Mouse (Mus musculus) intestine, embryonic 16.5 days (tissue): ENCODE data around the gene Ift22. TPM values are rescaled to one million over a fixed set of nuclear protein-coding genes. Genes with fewer than 3 reads are reported as not detected.

Experiments used
- ATAC-seq: fragments of 200-750 bp; cut with Nextera tagmentation; 2 replicates; pipeline ENCODE4 v1.8.0; 2017; ENCODE audit warnings: moderate TSS enrichment, moderate library complexity
- H3K27ac ChIP-seq: fragments of 300-500 bp; sonication (generic); 2 replicates; pipeline ENCODE4 v1.5.1; 2014; ENCODE audit warnings: mild to moderate bottlenecking, low read length
- H3K27me3 ChIP-seq: fragments of 300-500 bp; sonication (generic); replicated peaks from 2 replicates; pipeline ENCODE4 v1.6.1; 2014; ENCODE audit warnings: low read length, control low read depth, mixed read lengths; ENCODE audit not compliant: control insufficient read depth, insufficient read depth
- H3K36me3 ChIP-seq: fragments of 300-500 bp; sonication (generic); 2 replicates; pipeline ENCODE4 v1.6.1; 2014; ENCODE audit warnings: low read length, control low read depth; ENCODE audit not compliant: control insufficient read depth, insufficient read depth
- H3K4me1 ChIP-seq: fragments of 300-500 bp; sonication (generic); 2 replicates; pipeline ENCODE4 v1.6.1; 2014; ENCODE audit warnings: low read length, control low read depth, mixed read lengths; ENCODE audit not compliant: control insufficient read depth, insufficient read depth
- H3K4me2 ChIP-seq: fragments of 300-500 bp; sonication (generic); 2 replicates; pipeline ENCODE4 v1.6.1; 2014; ENCODE audit warnings: low read depth, low read length, control low read depth
- H3K4me3 ChIP-seq: fragments of 300-500 bp; sonication (generic); 2 replicates; pipeline ENCODE4 v1.5.1; 2014; ENCODE audit warnings: mild to moderate bottlenecking, low read length
- H3K9ac ChIP-seq: fragments of 300-500 bp; sonication (generic); 2 replicates; pipeline ENCODE4 v1.6.1; 2014; ENCODE audit warnings: low read depth, low read length
- H3K9me3 ChIP-seq: fragments of 300-500 bp; sonication (generic); 2 replicates; pipeline ENCODE4 v1.6.1; 2016; ENCODE audit warnings: low read length, control low read depth; ENCODE audit not compliant: control insufficient read depth
- WGBS: fragments of 180-500 bp; shearing (Covaris S2); extraction: QIAGEN DNeasy Blood & Tissue Kit; methylation state at CpG from one replicate; pipeline ENCODE4 v1.1.7; 2014; 5-methylcytosine and 5-hydroxymethylcytosine counted together
- polyA plus RNA-seq: library from polyadenylated mRNA; unstranded; fragments of >200 nt; fragmentation: Nextera tagmentation; extraction: Ambion mirVana; gene quantifications from 2 replicates; pipeline ENCODE4 v1.2.1, GENCODE M21; 2015

Gene Ift22
- polyA plus RNA-seq, 1 experiment from 2014 or later, result 52.4 TPM

- H3K36me3 ChIP-seq, result no peaks in the 10 kb centered on the region
- ATAC-seq, result no peak
- H3K4me2 ChIP-seq, result no peak overlapping the region
- no peaks in the 10 kb centered on the region for H3K9me3 ChIP-seq
- H3K4me3 ChIP-seq, result no peak overlapping the region
- no peaks in the 10 kb centered on the region for H3K27me3 ChIP-seq
- no peak overlapping the region for H3K27ac ChIP-seq
- H3K9ac ChIP-seq, result no peak overlapping the region
- no peaks in the 10 kb centered on the region for H3K4me1 ChIP-seq
- WGBS, result 63% methylated on average over 10 of the region's 10 CpGs
Measured at GRCm38 (mm10) chr5:136874271-136874670, 33.7 kb upstream of the Ift22 start.

GRCm38 (mm10) chr5:136880101-136880500 lies 27.8 kb upstream of the Ift22 start:
- H3K4me3 ChIP-seq, result no peak overlapping the region
- H3K36me3 ChIP-seq, result no peaks in the 10 kb centered on the region
- no peaks in the 10 kb centered on the region for H3K9me3 ChIP-seq
- peaks cover 18% of the 10 kb centered on the region for H3K27me3 ChIP-seq
- H3K4me2 ChIP-seq, result no peak overlapping the region
- no peak overlapping the region for H3K27ac ChIP-seq
- WGBS, result 79% methylated on average over 8 of the region's 8 CpGs
- H3K4me1 ChIP-seq, result peaks cover 7% of the 10 kb centered on the region
- ATAC-seq, result no peak
- no peak overlapping the region for H3K9ac ChIP-seq

DNA sequence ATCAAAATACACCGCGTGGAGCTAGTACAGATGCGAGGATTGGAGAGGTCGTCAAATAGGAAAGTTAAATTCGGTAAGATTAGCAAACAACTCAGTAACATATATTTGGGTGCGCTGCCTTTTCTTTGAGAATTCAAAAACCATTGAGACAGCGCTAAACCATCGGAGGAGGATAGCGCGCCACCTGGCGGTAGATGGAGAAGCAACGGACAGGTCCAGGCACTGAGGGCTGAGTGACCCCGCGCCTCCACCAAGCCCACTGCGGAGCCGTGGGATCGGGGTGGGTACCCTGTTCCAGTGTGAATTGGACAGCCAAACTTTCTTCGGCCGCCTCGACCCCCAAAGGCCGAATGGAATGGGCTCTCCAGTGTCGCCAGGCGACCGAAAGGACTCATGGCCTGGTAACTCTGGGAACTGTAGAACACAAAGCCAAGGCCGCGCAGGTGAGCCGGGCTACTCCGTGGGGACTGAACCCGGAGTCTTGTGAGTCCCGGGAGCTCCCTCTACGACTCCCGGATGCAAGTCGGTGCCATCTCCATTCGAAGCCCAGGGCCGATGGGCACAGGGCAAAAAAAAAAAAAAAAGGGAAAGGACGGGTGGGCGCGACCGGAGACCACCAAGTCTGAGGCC lies 26.5 kb upstream of the Ift22 start:
- no peaks in the 10 kb centered on the region for H3K36me3 ChIP-seq
- H3K27ac ChIP-seq, result no peak overlapping the region
- H3K9ac ChIP-seq, result peak overlapping the region; percentile 67
- 6% methylated on average over 39 of the region's 39 CpGs for WGBS
- H3K27me3 ChIP-seq, result peaks cover 18% of the 10 kb centered on the region
- peaks cover 7% of the 10 kb centered on the region for H3K4me1 ChIP-seq
- H3K9me3 ChIP-seq, result no peaks in the 10 kb centered on the region
- H3K4me2 ChIP-seq, result peak overlapping the region; percentile 79
- peak; percentile 70; the same call in 1 of the 2 replicates for ATAC-seq
- H3K4me3 ChIP-seq, result peak overlapping the region; percentile 53

DNA sequence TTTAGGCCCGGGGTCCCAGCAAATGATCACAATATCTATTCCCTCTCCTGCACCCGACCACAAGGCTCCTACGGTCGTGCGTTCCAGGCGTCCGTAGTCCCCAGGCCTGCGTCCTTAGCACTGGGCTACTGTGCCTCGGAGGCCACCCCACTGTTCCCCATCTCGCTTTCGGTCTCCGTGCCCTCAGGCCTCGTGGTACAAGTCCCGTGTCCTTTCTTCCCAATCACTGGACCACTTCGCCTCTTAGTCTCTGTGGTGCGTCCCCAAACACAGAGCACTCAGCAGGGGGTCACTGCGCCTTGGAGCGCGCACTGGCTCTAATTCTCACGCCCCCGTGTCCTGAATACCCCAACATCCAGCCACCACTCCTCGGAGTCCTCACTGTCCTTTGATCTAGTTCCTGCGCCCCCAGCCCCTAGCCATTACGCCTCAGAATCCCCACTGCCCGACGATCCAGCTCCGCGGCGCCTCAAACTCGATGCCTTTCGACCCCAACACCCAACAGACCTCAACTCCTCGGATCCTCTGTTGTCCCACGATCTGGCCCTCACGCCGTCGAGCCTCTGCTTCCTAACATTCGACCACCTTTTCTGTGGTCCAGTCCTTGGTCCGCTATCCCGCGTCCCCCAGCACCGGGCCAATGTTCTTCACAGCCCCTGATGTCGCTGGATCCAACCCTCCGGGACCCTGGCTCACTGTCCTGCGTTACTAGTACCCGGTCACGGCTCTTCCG lies 25.7 kb upstream of the Ift22 start:
- H3K36me3 ChIP-seq, result no peaks in the 10 kb centered on the region
- 2% methylated on average over 47 of the region's 47 CpGs for WGBS
- H3K27me3 ChIP-seq, result peaks cover 18% of the 10 kb centered on the region
- no peak for ATAC-seq
- H3K4me1 ChIP-seq, result peaks cover 12% of the 10 kb centered on the region
- peak overlapping the region; percentile 53 for H3K4me3 ChIP-seq
- peak overlapping the region; percentile 67 for H3K9ac ChIP-seq
- H3K27ac ChIP-seq, result peak overlapping the region; percentile 16; the same call in 1 of the 2 replicates
- H3K4me2 ChIP-seq, result peak overlapping the region; percentile 79
- no peaks in the 10 kb centered on the region for H3K9me3 ChIP-seq

DNA sequence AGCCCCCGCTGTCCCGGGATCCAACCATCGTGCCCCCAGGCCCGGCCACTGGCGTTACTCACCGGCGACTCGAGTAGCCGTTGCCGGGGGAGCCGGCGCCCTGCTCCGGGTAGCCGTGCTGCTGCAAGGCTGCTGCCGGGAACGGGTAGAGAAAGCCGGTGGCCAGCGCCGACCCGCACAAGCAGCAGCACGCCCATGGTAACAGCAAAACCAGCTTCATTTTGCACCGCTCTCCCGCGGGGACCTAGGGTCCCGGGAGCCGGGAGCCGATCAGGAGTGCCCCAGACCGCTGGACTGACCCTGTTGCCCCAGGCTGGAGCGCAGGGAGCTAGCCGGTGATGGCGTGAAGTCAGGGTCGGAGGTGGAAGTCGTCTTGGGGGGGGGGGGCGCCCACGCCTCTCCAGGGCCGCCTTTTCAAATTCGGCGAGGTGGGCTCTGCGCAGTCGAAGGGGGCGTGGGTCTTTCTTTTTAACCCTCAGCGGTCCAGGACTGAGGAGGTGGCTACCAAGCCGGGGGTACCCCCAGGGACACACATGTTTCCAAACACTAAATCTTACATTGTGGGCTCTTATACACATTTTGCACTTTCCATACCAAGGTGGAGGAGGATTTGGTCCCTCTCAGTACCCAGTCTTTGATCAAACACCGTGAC lies 25.0 kb upstream of the Ift22 start, which contains the start of gene Col26a1:
Gene Col26a1 (minus strand): TSS at position 422 of the 652 bp plus-strand sequence.
- H3K9ac ChIP-seq, result peak within 1 kb of the TSS; percentile 67
- H3K27ac ChIP-seq, result peak within 1 kb of the TSS; percentile 16; the same call in 1 of the 2 replicates

DNA sequence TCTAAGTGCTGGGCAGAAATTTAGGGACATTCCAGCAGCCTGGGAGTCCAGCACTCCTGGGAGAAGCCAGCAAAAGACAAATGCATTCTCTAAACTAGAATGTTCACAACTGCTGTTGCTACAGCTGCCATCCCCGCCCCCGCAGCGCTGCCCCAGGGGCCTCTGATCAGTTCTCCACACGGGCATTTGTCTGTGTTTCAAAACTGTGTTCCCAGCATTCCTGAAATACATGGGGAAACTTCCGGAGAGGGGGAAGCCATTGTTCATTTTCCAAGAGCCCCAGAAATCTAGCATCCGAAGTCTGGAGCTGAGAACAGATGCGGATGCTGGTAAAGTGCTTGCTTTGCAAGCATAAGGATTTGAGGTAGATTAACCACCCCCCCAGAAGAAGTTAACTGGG lies 21.0 kb upstream of the Ift22 start:
- no peak overlapping the region for H3K4me3 ChIP-seq
- no peak for ATAC-seq
- H3K4me1 ChIP-seq, result peaks cover 14% of the 10 kb centered on the region
- WGBS, result 25% methylated on average over 7 of the region's 7 CpGs
- no peak overlapping the region; the same call in 1 of the 2 replicates for H3K9ac ChIP-seq
- no peaks in the 10 kb centered on the region for H3K36me3 ChIP-seq
- no peaks in the 10 kb centered on the region for H3K9me3 ChIP-seq
- no peak overlapping the region; the same call in 1 of the 2 replicates for H3K27ac ChIP-seq
- peaks cover 18% of the 10 kb centered on the region for H3K27me3 ChIP-seq
- no peak overlapping the region for H3K4me2 ChIP-seq

More for the DNA sequence above, 25.0 kb upstream of the Ift22 start, which contains the start of gene Col26a1:
- H3K36me3 ChIP-seq, result no peaks in the 10 kb centered on the region
- 1% methylated on average over 43 of the region's 44 CpGs for WGBS
- H3K4me3 ChIP-seq, result peak within 1 kb of the TSS; percentile 53
- H3K4me1 ChIP-seq, result peaks cover 13% of the 10 kb centered on the region
- H3K4me2 ChIP-seq, result peak within 1 kb of the TSS; percentile 79
- no peak for ATAC-seq
- no peaks in the 10 kb centered on the region for H3K9me3 ChIP-seq
- H3K27me3 ChIP-seq, result peaks cover 18% of the 10 kb centered on the region

- no peaks in the 10 kb centered on the region for H3K36me3 ChIP-seq
- no peak for ATAC-seq
- H3K9me3 ChIP-seq, result no peaks in the 10 kb centered on the region
- H3K4me1 ChIP-seq, result peaks cover 8% of the 10 kb centered on the region
- H3K9ac ChIP-seq, result no peak overlapping the region
- H3K27me3 ChIP-seq, result peaks cover under 1% of the 10 kb centered on the region; the same call in 1 of the 2 replicates
- no peak overlapping the region for H3K4me3 ChIP-seq
- peak overlapping the region; percentile 8 for H3K27ac ChIP-seq
- H3K4me2 ChIP-seq, result no peak overlapping the region
- 47% methylated on average over 19 of the region's 19 CpGs for WGBS
Measured at GRCm38 (mm10) chr5:136888539-136889355, 19.2 kb upstream of the Ift22 start.

DNA sequence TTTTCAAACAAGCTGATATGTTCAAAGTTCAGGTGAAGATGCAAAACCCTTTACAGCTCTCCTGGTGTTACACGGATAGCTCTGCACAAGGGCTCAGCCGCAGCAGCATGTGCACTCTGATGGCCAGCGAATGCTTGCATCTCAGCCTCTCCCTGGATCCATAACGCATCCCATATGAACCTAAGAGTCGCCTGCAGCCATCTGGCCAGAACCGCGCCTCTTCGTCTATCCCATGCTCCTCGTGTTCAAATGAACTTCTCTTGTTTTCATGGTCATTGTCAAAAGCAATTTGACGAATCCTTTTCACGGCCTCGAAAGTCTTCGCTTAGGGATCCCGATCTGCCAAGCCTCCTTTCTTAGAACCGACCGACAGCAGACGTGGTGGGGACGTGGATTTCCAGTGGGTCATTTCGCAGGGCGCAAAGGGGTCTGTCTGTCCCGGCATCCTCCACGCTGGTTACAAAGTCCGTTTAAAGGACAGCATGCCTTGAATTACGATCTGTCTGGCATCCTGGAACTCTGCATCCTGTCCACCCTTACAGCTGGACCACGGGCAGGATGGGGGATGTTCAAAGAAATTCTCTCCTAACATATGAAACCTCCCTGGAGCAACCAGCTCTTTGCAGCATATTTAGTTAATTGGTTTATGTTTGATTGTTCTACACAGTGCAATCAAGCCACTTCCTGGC lies 13.0 kb upstream of the Ift22 start:
- WGBS, result 53% methylated on average over 25 of the region's 25 CpGs
- Histone ChIP-seq H3K4me3 (no peak overlapping the region), H3K4me1 (no peaks in the 10 kb centered on the region), H3K36me3 (no peaks in the 10 kb centered on the region), H3K27me3 (no peaks in the 10 kb centered on the region), H3K9ac (no peak overlapping the region), H3K4me2 (no peak overlapping the region), H3K9me3 (no peaks in the 10 kb centered on the region), H3K27ac (no peak overlapping the region)
- no peak for ATAC-seq
